In genomic region chr1:60815912-60816311, GRCm38 (mm10) we compare ENCODE assay signal across 22 mouse cellular contexts.
DNase-seq lines count a peak whose midpoint lies in the region; ATAC-seq lines count a peak whose summit lies in the region.
"Had no signal": no experiment of that assay in that cellular context is flagged by ENCODE, and none has a peak within 500 bp of the region (broad histone marks: within the 10 kb centered on the region; RNA-seq: fewer than 3 reads in every experiment).

No protein-coding gene starts in this region.

- H3K9me3 ChIP-seq in heart, embryonic 10.5 days, result no peaks in the 10 kb centered on the region
- no peaks in the 10 kb centered on the region for H3K9me3 ChIP-seq in heart, embryonic 16.5 days (replicated peaks; ENCODE audit: control insufficient read depth, low read length)
- H3K9me3 ChIP-seq: embryonic facial prominence, embryonic 13.5 days; midbrain, embryonic 10.5 days; stomach, embryonic 15.5 days had no signal

- no peak overlapping the region for H3K9ac ChIP-seq in heart, embryonic 16.5 days (ENCODE audit: low read length)
- H3K9ac ChIP-seq: embryonic facial prominence, embryonic 13.5 days; stomach, embryonic 15.5 days had no signal

- H3K27ac ChIP-seq in heart, embryonic 10.5 days, result peak overlapping the region; percentile 52; the same call in 1 of the 2 replicates
- H3K27ac ChIP-seq in heart, embryonic 16.5 days (ENCODE audit: low read length), result peak overlapping the region; percentile 62
- H3K27ac ChIP-seq: embryonic facial prominence, embryonic 13.5 days; hindbrain, postnatal 0 days; kidney, postnatal 0 days; macrophage; midbrain, embryonic 10.5 days; stomach, embryonic 15.5 days had no signal

- peak; percentile 27 for DNase-seq in lung, postnatal 25 days (ENCODE audit: low spot score)
- no peak for DNase-seq in lung, postnatal 10 days
- DNase-seq in heart, embryonic 10.5 days (ENCODE audit: low spot score), result peak; percentile 83
- no peak for DNase-seq in cerebellum, postnatal 10 days
- no peak for DNase-seq in Muller cell, postnatal 12 days (ENCODE audit: inconsistent ontology term)
- DNase-seq in urinary bladder, postnatal 14 days (ENCODE audit: low spot score), result no peak
- DNase-seq: adrenal gland, postnatal 14 days; cerebellum, postnatal 14 days; kidney, adult 11 months; layer of hippocampus, postnatal 36 days; left cerebral cortex, postnatal 4 days; liver; right cerebral cortex, postnatal 25 days; thymus, adult 2 months had no signal

- H3K4me3 ChIP-seq in heart, embryonic 10.5 days, result no peak overlapping the region
- no peak overlapping the region for H3K4me3 ChIP-seq in heart, embryonic 16.5 days (ENCODE audit: low read length)
- H3K4me3 ChIP-seq: embryonic facial prominence, embryonic 13.5 days; midbrain, embryonic 10.5 days; stomach, embryonic 15.5 days had no signal

- H3K27me3 ChIP-seq in heart, embryonic 10.5 days (ENCODE audit: insufficient read depth, poor library complexity, severe bottlenecking), result no peaks in the 10 kb centered on the region
- H3K27me3 ChIP-seq in heart, embryonic 16.5 days (ENCODE audit: control insufficient read depth, insufficient read depth, low read length), result no peaks in the 10 kb centered on the region
- H3K27me3 ChIP-seq: embryonic facial prominence, embryonic 13.5 days; stomach, embryonic 15.5 days had no signal

- H3K36me3 ChIP-seq in heart, embryonic 10.5 days, result no peaks in the 10 kb centered on the region
- H3K36me3 ChIP-seq in heart, embryonic 16.5 days (ENCODE audit: control insufficient read depth, insufficient read depth), result no peaks in the 10 kb centered on the region
- H3K36me3 ChIP-seq: embryonic facial prominence, embryonic 13.5 days; midbrain, embryonic 10.5 days; stomach, embryonic 15.5 days had no signal

- H3K4me1 ChIP-seq in heart, embryonic 10.5 days, result no peaks in the 10 kb centered on the region
- H3K4me1 ChIP-seq in heart, embryonic 16.5 days (ENCODE audit: control insufficient read depth, insufficient read depth, low read length), result peaks cover 6% of the 10 kb centered on the region; the same call in 1 of the 2 replicates
- H3K4me1 ChIP-seq: embryonic facial prominence, embryonic 13.5 days; midbrain, embryonic 10.5 days; stomach, embryonic 15.5 days had no signal

- 62% methylated on average over 6 of the region's 6 CpGs for WGBS in heart, embryonic 10.5 days
- 41% methylated on average over 6 of the region's 6 CpGs for WGBS in heart, embryonic 16.5 days

- peak; percentile 96 for ATAC-seq in heart, embryonic 16.5 days (replicated peaks; ENCODE audit: extremely low read depth, insufficient read depth, low FRiP score)
- ATAC-seq: forebrain, embryonic 14.5 days; hindbrain, postnatal 0 days had no signal

- H3K4me2 ChIP-seq in heart, embryonic 16.5 days (ENCODE audit: low read depth, low read length), result 0 out of 2 replicates have a peak overlapping the region, but pooled peaks have one; percentile 7
- H3K4me2 ChIP-seq: embryonic facial prominence, embryonic 13.5 days; stomach, embryonic 15.5 days had no signal

Comparison
In these comparisons a context has a peak if more than half of its experiments do, and no peak if none do; other contexts are left out.
1. DNase-seq: peak in lung, postnatal 25 days (single experiment) and heart, embryonic 10.5 days (single experiment); none in lung, postnatal 10 days (single experiment), cerebellum, postnatal 10 days (0 of 2), Muller cell, postnatal 12 days (single experiment) and urinary bladder, postnatal 14 days (single experiment).